Mouse (Mus musculus) intestine, embryonic 15.5 days (tissue): Measurements from ENCODE around the gene Sirt2. TPM values are rescaled to one million over a fixed set of nuclear protein-coding genes. Genes with fewer than 3 reads are reported as not detected.
A peak's percentile ranks its signal among the peaks of the same experiment; 100 is the strongest.

ENCODE experiments used
- ATAC-seq: fragments of 200-750 bp; cut with Nextera tagmentation; 2 replicates; pipeline ENCODE4 v1.8.0; 2017; ENCODE audit warnings: moderate TSS enrichment, moderate library complexity
- H3K27ac ChIP-seq: fragments of 300-500 bp; sonication (generic); 2 replicates; pipeline ENCODE4 v1.5.1; 2015; ENCODE audit warnings: mild to moderate bottlenecking, inconsistent platforms
- H3K27me3 ChIP-seq: fragments of 300-500 bp; sonication (generic); replicated peaks from 2 replicates; pipeline ENCODE4 v1.6.1; 2015; ENCODE audit warnings: inconsistent platforms
- H3K36me3 ChIP-seq: fragments of 300-500 bp; sonication (generic); 2 replicates; pipeline ENCODE4 v1.6.1; 2015; ENCODE audit warnings: inconsistent platforms
- H3K4me1 ChIP-seq: fragments of 300-500 bp; sonication (generic); replicated peaks from 2 replicates; pipeline ENCODE4 v1.6.1; 2015; ENCODE audit warnings: inconsistent platforms
- H3K4me2 ChIP-seq: fragments of 300-500 bp; sonication (generic); replicated peaks from 2 replicates; pipeline ENCODE4 v1.6.1; 2015; ENCODE audit warnings: mild to moderate bottlenecking, inconsistent platforms
- H3K4me3 ChIP-seq: fragments of 300-500 bp; sonication (generic); replicated peaks from 2 replicates; pipeline ENCODE4 v1.5.1; 2015; ENCODE audit warnings: inconsistent platforms
- H3K9ac ChIP-seq: fragments of 300-500 bp; sonication (generic); 2 replicates; pipeline ENCODE4 v1.6.1; 2015; ENCODE audit warnings: inconsistent platforms
- H3K9me3 ChIP-seq: fragments of 300-500 bp; sonication (generic); 2 replicates; pipeline ENCODE4 v1.6.1; 2016; ENCODE audit warnings: inconsistent platforms
- WGBS: fragments of 180-500 bp; shearing (Covaris S2); methylation state at CpG from one replicate; pipeline ENCODE4 v1.1.7; 2015; 5-methylcytosine and 5-hydroxymethylcytosine counted together
- polyA plus RNA-seq: library from polyadenylated mRNA; unstranded; fragments of >200 nt; fragmentation: Nextera tagmentation; extraction: Ambion mirVana; gene quantifications from 2 replicates; pipeline ENCODE4 v1.2.1, GENCODE M21; 2015

The Sirt2 gene
- polyA plus RNA-seq, 1 experiment from 2014 or later: 54.9 TPM

DNA sequence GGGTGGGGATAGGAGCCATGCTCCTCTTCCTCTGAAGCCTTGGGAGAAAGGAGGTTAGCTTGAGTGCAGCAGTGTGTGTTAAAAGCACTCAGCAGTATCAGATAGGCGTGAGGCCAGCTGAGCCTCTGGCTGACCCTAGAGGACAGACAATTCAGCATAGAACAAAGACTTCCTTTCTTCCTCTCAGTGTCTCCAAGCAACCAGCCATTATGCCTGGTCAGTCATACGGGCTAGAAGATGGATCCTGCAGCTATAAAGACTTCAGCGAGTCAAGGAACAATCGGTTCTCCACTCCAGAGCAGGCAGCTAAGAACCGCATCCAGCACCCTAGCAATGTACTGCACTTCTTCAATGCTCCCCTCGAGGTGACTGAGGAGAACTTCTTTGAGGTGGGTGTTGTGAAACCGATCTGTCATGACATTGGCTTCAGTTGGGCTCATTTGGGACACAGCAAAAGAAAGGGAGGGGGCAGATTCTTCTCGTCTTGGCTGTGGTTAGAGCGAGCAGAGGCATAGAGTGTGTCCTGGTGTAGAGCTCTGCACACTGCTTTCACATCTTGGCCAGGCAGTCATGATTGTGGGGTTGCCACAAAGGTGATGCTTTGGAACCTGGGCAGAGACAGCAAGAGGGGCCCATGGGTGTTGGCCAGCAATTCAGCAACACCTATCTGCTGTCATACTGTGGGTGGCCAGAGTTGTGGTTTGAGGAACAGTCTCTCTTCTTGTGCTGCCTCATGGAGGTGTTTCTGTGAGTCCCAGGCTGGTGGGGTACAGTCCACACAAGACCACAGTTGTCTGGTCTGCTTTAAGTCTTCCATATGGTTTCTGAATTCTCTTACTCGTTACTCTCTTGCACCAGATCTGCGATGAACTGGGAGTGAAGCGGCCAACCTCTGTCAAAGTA is 54.1 kb downstream of the Sirt2 start:
- peak overlapping the region; percentile 32; the same call in 1 of the 2 replicates for H3K27ac ChIP-seq

DNA sequence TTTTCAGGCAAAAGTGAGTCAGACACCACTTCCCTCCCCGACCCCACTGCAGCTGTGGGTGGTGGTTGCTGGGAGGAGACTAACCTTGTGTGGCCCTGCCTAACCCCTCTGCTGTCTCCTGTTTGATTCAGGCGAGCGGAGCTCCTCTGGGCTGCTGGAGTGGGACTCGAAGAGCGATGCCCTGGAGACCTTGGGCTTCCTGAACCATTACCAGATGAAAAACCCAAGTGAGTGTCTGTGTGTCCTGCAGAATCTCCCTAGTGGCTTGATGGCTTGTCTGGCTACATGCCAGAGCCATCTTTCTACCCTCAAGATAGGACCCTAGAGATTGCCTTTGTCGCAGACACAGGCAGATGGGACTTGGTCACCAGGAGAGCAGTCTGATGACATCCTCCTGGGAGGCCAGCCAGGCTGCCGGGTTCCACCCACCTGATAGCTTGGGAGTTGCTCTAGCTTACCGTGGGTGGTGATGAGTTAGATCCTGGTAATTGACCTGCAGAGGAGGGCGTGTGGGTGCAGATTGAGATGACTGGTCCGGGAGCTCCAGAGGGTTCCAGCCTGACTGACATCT is 54.8 kb downstream of the Sirt2 start:
- Histone ChIP-seq H3K9ac (no peak overlapping the region), H3K27ac (no peak overlapping the region), H3K36me3 (peaks cover 47% of the 10 kb centered on the region), H3K4me2 (no peak overlapping the region), H3K9me3 (no peaks in the 10 kb centered on the region), H3K4me1 (peaks cover 57% of the 10 kb centered on the region), H3K27me3 (no peaks in the 10 kb centered on the region), H3K4me3 (no peak overlapping the region)
- no peak for ATAC-seq
- WGBS: 65% methylated on average over 10 of the region's 10 CpGs

More for the DNA sequence above, 54.1 kb downstream of the Sirt2 start:
- no peak for ATAC-seq
- no peak overlapping the region for H3K9ac ChIP-seq
- peaks cover 55% of the 10 kb centered on the region for H3K36me3 ChIP-seq
- 72% methylated on average over 12 of the region's 12 CpGs for WGBS
- no peak overlapping the region for H3K4me2 ChIP-seq
- H3K9me3 ChIP-seq: no peaks in the 10 kb centered on the region
- no peaks in the 10 kb centered on the region for H3K27me3 ChIP-seq
- peaks cover 58% of the 10 kb centered on the region for H3K4me1 ChIP-seq
- H3K4me3 ChIP-seq: no peak overlapping the region

DNA sequence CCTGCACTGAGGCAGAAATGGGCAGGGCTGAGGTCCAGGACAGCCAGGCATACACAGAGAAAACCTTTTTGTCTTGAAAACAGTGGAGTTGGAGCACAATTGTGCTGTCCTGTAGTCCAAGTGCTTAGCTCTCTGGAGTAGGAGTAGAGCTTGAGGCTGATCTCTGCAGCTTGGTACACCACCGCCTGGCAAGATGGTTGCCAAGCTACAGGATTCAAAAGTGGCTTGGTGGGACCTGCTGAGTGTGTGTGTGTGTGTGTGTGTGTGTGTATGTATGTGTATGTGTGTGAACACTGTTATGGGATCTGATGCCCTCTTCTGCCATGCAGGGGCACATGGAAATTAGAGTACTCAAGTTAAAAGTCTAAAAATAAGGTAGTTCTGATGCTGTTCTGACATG is 56.0 kb downstream of the Sirt2 start:
- ATAC-seq: no peak
- 52% methylated on average over 1 of the region's 1 CpGs for WGBS
- no peak overlapping the region for H3K9ac ChIP-seq
- no peak overlapping the region for H3K4me3 ChIP-seq
- peaks cover 40% of the 10 kb centered on the region for H3K36me3 ChIP-seq
- H3K27me3 ChIP-seq: no peaks in the 10 kb centered on the region
- no peak overlapping the region for H3K4me2 ChIP-seq
- peaks cover 47% of the 10 kb centered on the region for H3K4me1 ChIP-seq
- H3K27ac ChIP-seq: no peak overlapping the region
- H3K9me3 ChIP-seq: no peaks in the 10 kb centered on the region

DNA sequence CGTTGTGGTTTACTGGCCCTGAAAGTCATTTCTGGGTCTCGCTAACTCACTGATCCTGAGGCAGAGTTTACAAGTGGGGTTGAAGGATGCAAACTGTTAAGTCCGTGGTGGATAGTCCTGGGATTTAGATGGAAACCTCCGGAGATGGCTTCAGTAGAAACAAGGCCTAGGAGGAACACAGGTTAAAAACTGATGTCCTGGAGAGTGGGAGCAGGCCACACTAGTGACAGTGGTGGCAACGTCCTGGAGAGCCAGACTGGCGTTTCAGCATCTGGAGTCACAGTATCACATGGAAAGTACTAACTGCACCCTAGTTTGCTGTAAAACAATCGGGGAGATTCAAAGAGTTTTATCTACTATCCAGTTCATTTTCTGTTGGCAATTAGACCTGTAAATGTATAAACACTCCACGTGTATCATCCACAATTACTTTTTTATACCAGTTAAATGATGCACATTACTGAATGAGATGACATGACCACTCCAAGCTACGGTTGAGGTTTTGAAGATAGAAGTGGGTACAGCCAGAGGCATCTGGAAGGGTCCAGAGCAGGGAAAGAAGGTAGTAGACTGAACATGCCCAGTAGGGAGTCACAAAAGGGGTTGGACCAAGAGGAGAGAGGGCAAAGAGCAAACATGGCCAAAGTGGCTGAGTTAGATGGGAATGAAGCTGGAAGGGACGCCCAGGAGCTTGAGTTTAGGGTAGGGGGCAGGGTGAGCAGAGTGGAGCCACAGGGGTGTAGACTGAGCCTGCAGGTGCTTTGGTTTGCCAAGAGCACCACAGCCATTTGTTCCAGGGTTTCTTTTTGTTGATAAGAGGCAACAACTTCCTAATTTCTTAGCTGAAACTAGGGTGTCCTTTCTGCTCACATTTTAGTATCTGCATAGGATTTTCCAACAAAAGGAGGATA is 56.7 kb downstream of the Sirt2 start:
- H3K27ac ChIP-seq: peak overlapping the region; percentile 89; the same call in 1 of the 2 replicates
- 47% methylated on average over 10 of the region's 10 CpGs for WGBS
- H3K9me3 ChIP-seq: no peaks in the 10 kb centered on the region
- no peak overlapping the region for H3K4me2 ChIP-seq
- H3K4me3 ChIP-seq: no peak overlapping the region
- no peak for ATAC-seq
- peaks cover 34% of the 10 kb centered on the region for H3K36me3 ChIP-seq
- H3K4me1 ChIP-seq: peaks cover 44% of the 10 kb centered on the region
- no peak overlapping the region for H3K9ac ChIP-seq
- no peaks in the 10 kb centered on the region for H3K27me3 ChIP-seq

DNA sequence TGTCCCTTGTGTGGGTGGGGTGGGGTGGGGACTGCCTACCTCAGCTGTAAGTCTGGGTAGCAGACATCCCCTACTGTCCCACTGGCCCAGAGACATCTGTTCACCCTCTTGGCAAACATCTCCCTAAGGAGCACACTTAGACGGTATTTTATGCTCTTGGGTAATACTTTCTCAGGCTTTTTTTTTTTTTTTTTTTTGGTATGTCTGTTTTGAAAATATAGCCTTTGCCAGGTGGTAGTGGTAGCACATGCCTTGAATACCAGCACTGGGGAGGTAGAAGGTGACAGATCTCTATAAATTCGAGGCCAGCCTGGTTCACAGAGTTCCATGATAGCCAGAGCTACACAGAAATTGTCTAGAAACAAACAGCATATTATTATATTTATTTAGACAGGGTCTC is 57.4 kb downstream of the Sirt2 start:
- H3K27me3 ChIP-seq: no peaks in the 10 kb centered on the region
- H3K4me1 ChIP-seq: peaks cover 40% of the 10 kb centered on the region
- no peak overlapping the region for H3K4me3 ChIP-seq
- peaks cover 28% of the 10 kb centered on the region for H3K36me3 ChIP-seq
- H3K9me3 ChIP-seq: no peaks in the 10 kb centered on the region
- H3K4me2 ChIP-seq: no peak overlapping the region
- no peak for ATAC-seq
- peak overlapping the region; percentile 89 for H3K27ac ChIP-seq
- WGBS: 37% methylated on average over 2 of the region's 2 CpGs
- H3K9ac ChIP-seq: no peak overlapping the region

DNA sequence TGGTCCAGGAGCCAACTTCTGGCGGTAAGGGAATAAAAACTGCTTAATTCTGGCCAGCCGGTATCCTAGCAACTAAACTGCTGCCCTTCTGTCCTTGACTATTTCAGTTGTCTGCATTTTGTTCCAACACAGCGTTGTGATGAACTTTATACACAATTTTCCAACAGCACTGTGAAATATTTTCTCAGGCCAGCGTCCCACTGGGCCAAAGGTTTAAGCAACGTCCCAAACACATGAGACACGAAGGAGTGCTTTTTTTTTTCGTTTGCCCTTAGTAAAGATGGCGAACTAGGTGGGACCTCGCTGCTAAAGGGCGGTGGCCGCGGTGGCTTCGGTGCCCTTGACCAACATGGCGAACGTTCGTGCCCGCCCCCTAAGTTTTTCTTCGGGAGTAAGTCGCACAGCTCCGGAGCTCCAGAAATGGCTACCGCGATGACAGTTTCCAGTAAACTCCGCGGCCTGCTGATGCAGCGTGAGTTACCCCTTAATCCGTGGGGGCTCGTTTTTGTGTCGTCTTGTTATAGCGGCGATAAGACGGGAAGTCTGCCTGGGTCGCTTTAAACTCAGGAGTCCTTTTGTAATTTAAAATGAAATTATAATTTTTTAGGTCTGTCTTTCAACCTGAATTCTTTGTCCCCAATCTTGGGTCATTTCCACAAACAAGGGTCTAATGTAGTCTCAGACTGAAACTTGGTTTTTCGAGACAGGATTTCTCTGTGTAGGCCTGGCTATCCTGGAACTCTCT is 58.6 kb downstream of the Sirt2 start, which contains the start of gene Ech1:
Ech1 (plus strand) TSS at position 277 of the 745 bp plus-strand sequence.
- Histone ChIP-seq H3K4me3 (peak within 1 kb of the TSS; percentile 41), H3K4me2 (peak within 1 kb of the TSS; percentile 59), H3K9me3 (no peaks in the 10 kb centered on the region), H3K27me3 (no peaks in the 10 kb centered on the region), H3K9ac (peak within 1 kb of the TSS; percentile 50), H3K36me3 (peaks cover 28% of the 10 kb centered on the region), H3K4me1 (peaks cover 33% of the 10 kb centered on the region), H3K27ac (peak within 1 kb of the TSS; percentile 89)
- WGBS: 2% methylated on average over 33 of the region's 33 CpGs
- ATAC-seq: peak; percentile 83

DNA sequence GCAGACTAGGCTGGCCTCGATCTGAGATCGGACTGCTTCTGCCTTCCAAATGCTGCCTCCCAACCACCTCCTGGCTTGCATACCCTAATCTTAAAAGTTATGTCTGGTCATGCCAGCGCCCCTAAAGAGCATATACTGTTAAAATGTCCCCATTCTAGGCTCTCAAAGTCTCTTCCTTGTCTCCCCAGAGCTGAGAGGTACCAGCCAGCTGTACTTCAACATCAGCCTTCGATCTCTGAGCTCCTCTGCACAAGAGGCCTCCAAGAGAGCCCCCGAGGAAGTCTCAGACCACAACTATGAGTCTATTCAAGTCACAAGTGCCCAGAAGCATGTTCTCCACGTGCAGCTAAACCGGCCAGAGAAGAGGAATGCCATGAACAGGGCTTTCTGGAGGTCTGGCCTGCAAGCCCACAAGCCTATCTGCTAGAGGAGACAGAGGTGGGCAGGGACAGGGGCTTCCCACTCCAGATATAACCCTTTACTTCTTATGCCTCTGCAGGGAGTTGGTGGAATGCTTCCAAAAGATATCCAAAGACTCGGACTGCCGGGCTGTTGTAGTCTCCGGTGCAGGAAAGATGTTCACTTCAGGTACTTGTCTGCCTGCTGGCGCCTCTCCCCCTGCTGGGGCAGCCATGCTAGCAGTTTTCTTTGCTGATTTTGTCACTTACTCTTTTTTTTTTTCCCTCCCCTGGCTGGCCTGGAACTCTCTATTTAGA is 59.3 kb downstream of the Sirt2 start:
- Histone ChIP-seq H3K36me3 (peaks cover 23% of the 10 kb centered on the region), H3K4me1 (peaks cover 30% of the 10 kb centered on the region), H3K4me2 (peak overlapping the region; percentile 59), H3K9me3 (no peaks in the 10 kb centered on the region), H3K9ac (peak overlapping the region; percentile 50), H3K4me3 (peak overlapping the region; percentile 41), H3K27me3 (no peaks in the 10 kb centered on the region), H3K27ac (peak overlapping the region; percentile 82)
- ATAC-seq: 0 out of 2 replicates have a peak, but pooled peaks have one; percentile 34
- 46% methylated on average over 11 of the region's 11 CpGs for WGBS

DNA sequence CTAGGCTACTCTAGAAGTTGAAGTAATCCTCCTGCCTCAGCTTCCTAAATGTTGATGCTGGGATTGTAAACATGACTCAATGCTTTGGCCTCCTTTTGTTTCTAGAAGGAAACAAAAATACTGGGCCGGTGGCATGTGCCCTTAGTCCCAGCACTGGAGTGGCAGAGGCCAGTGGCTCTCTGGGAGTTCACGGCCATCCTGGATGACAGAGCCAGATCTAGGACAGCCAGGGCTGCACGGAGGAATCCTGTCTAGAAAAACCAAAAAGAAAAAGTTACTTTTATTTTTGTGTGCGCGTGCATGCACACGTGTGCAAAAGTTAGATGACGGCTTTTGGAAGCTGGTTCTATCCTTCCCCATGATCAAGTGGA is 59.9 kb downstream of the Sirt2 start:
- Histone ChIP-seq H3K4me1 (peaks cover 27% of the 10 kb centered on the region), H3K27ac (peak overlapping the region; percentile 82), H3K9ac (no peak overlapping the region), H3K36me3 (peaks cover 20% of the 10 kb centered on the region), H3K9me3 (no peaks in the 10 kb centered on the region), H3K27me3 (no peaks in the 10 kb centered on the region), H3K4me2 (peak overlapping the region; percentile 59; the same call in 1 of the 2 replicates), H3K4me3 (peak overlapping the region; percentile 41; the same call in 1 of the 2 replicates)
- WGBS: 92% methylated on average over 7 of the region's 7 CpGs
- ATAC-seq: no peak

DNA sequence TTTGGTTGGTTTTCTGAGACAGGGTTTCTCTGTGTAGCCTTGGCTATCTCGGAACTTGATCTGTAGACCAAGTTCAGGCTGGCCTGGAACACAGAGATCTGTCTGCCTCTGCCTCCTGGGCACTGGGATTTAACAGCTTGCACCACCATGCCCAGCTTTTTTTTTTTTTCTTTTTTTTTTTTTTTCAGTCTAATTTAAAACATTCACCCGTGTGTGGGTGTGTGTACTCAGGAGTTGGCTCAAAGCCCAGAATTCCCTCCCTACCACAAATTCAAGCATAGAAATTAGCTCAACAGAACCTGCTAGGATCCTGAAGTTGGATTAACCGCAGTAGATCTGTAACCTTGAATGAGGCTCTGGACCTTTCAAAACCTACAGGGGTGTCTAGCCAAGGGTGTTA is 60.8 kb downstream of the Sirt2 start:
- ATAC-seq: no peak
- Histone ChIP-seq H3K4me1 (peaks cover 27% of the 10 kb centered on the region), H3K27ac (no peak overlapping the region), H3K9me3 (no peaks in the 10 kb centered on the region), H3K27me3 (no peaks in the 10 kb centered on the region), H3K36me3 (peaks cover 17% of the 10 kb centered on the region), H3K9ac (no peak overlapping the region), H3K4me2 (no peak overlapping the region), H3K4me3 (no peak overlapping the region)
- WGBS: 55% methylated on average over 3 of the region's 3 CpGs

DNA sequence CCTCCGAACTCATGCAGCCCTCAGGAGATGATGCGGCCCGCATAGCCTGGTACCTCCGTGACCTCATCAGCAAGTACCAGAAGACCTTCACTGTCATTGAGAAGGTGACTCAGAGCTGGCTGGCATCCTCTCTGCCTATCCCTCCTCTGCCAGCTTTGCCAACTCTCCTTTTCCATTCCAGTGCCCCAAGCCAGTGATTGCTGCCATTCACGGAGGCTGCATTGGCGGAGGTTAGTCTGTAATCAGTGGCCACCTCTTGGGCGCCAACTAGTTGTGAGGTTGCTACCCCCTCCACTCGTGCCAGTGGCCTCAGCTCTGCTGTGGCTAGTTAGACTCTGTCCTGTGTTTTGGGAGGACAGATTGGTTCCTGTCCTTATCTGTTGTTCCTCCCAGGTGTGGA is 63.3 kb downstream of the Sirt2 start:
- no peak for ATAC-seq
- Histone ChIP-seq H3K27me3 (no peaks in the 10 kb centered on the region), H3K4me3 (no peak overlapping the region), H3K27ac (0 out of 2 replicates have a peak overlapping the region, but pooled peaks have one; percentile 86), H3K4me1 (peaks cover 18% of the 10 kb centered on the region), H3K9me3 (no peaks in the 10 kb centered on the region), H3K36me3 (peaks cover 17% of the 10 kb centered on the region), H3K9ac (no peak overlapping the region), H3K4me2 (no peak overlapping the region)
- 96% methylated on average over 8 of the region's 8 CpGs for WGBS

DNA sequence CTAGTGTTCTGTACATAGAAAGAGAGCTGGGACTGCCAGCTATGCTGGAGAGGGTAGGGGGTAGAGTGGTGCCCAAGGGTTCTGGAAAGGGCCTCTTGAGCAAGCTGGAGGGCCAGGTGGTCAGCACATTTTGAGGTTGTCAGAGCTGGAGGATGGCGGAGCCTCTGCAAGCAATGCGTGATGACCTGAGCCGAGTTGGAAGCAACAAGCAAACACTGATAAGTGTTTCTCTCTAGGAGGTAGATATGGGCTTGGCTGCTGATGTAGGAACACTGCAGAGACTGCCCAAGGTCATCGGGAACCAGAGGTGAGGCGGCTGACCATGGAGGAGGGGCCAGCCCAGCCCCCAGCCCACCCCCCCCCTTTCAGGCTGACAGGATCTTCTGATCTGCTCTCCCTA is 64.4 kb downstream of the Sirt2 start:
- WGBS: 62% methylated on average over 5 of the region's 5 CpGs

More for the DNA sequence above, 64.4 kb downstream of the Sirt2 start:
- no peak overlapping the region for H3K4me3 ChIP-seq
- no peak for ATAC-seq
- H3K27ac ChIP-seq: peak overlapping the region; percentile 86
- peaks cover 14% of the 10 kb centered on the region for H3K4me1 ChIP-seq
- H3K36me3 ChIP-seq: peaks cover 17% of the 10 kb centered on the region
- no peaks in the 10 kb centered on the region for H3K27me3 ChIP-seq
- H3K9me3 ChIP-seq: no peaks in the 10 kb centered on the region
- no peak overlapping the region for H3K9ac ChIP-seq
- 0 out of 2 replicates have a peak overlapping the region, but pooled peaks have one; percentile 35 for H3K4me2 ChIP-seq
